ENCODE assay signal across 8 mouse cellular contexts in genomic region chr4:117551144-117552000, GRCm38 (mm10). TPM values are rescaled to one million over a fixed set of nuclear protein-coding genes. Genes with fewer than 3 reads are reported as not detected.
DNase-seq lines count a peak whose midpoint lies in the region; ATAC-seq and TF ChIP-seq lines count a peak whose summit lies in the region.

No protein-coding gene starts in this region.

- H3K27me3 ChIP-seq in embryonic facial prominence, embryonic 15.5 days = no peaks in the 10 kb centered on the region
- peaks cover 2% of the 10 kb centered on the region; the same call in 1 of the 2 replicates for H3K27me3 ChIP-seq in kidney, embryonic 15.5 days
- H3K27me3 ChIP-seq in midbrain, embryonic 16.5 days (ENCODE audit: control insufficient read depth, insufficient read depth, low read depth, low read length) = no peaks in the 10 kb centered on the region

- TF ChIP-seq CTCF in lung, adult 2 months (IDR thresholded peaks at IDR 0.05; ENCODE audit: insufficient read depth, low read length) = no peak

- H3K36me3 ChIP-seq in embryonic facial prominence, embryonic 15.5 days = peaks cover 5% of the 10 kb centered on the region; the same call in 1 of the 2 replicates
- peaks cover 4% of the 10 kb centered on the region; the same call in 1 of the 2 replicates for H3K36me3 ChIP-seq in kidney, embryonic 15.5 days
- no peaks in the 10 kb centered on the region for H3K36me3 ChIP-seq in midbrain, embryonic 16.5 days (ENCODE audit: control insufficient read depth, insufficient read depth, low read length)

- DNase-seq in lung, adult 2 months = no peak
- DNase-seq in lung, postnatal 10 days = no peak
- DNase-seq in embryo, embryonic 11 days = no peak
- DNase-seq in right cerebral cortex, postnatal 36 days (ENCODE audit: low spot score in 2 of 2) = no peak
- no peak for DNase-seq in cerebellum, adult 8-10 months

- H3K9me3 ChIP-seq in embryonic facial prominence, embryonic 15.5 days (replicated peaks) = no peaks in the 10 kb centered on the region
- no peaks in the 10 kb centered on the region for H3K9me3 ChIP-seq in kidney, embryonic 15.5 days (replicated peaks)
- H3K9me3 ChIP-seq in midbrain, embryonic 16.5 days (replicated peaks; ENCODE audit: control insufficient read depth, low read length, poor library complexity, severe bottlenecking) = no peaks in the 10 kb centered on the region

- H3K27ac ChIP-seq in embryonic facial prominence, embryonic 15.5 days (replicated peaks) = peak overlapping the region; percentile 85; the same call in 1 of the 2 replicates
- H3K27ac ChIP-seq in kidney, embryonic 15.5 days = no peak overlapping the region
- H3K27ac ChIP-seq in midbrain, embryonic 16.5 days (ENCODE audit: low read length) = peak overlapping the region; percentile 90

- H3K4me3 ChIP-seq in lung, adult 2 months (replicated peaks; ENCODE audit: extremely low read depth, low read depth, low read length) = peak overlapping the region; percentile 75
- H3K4me3 ChIP-seq in embryonic facial prominence, embryonic 15.5 days (replicated peaks) = peak overlapping the region; percentile 98
- peak overlapping the region; percentile 98 for H3K4me3 ChIP-seq in kidney, embryonic 15.5 days (replicated peaks)
- peak overlapping the region; percentile 94 for H3K4me3 ChIP-seq in midbrain, embryonic 16.5 days (ENCODE audit: low read depth, low read length)

- ATAC-seq in embryonic facial prominence, embryonic 15.5 days (ENCODE audit: insufficient number of reproducible peaks, low FRiP score, low TSS enrichment, low read depth) = no peak
- no peak for ATAC-seq in kidney, embryonic 15.5 days (replicated peaks; ENCODE audit: low FRiP score)
- no peak for ATAC-seq in midbrain, embryonic 16.5 days

- TF ChIP-seq POLR2A in lung, adult 2 months (IDR thresholded peaks at IDR 0.05; ENCODE audit: borderline replicate concordance, extremely low read depth, low read depth, low read length) = no peak

- peak overlapping the region; percentile 77 for H3K4me2 ChIP-seq in embryonic facial prominence, embryonic 15.5 days (replicated peaks)
- peak overlapping the region; percentile 78 for H3K4me2 ChIP-seq in kidney, embryonic 15.5 days
- peak overlapping the region; percentile 88 for H3K4me2 ChIP-seq in midbrain, embryonic 16.5 days (ENCODE audit: low read length)

- 0 out of 2 replicates have a peak overlapping the region, but pooled peaks have one; percentile 73 for H3K9ac ChIP-seq in embryonic facial prominence, embryonic 15.5 days
- peak overlapping the region; percentile 86 for H3K9ac ChIP-seq in kidney, embryonic 15.5 days
- no peak overlapping the region; the same call in 1 of the 2 replicates for H3K9ac ChIP-seq in midbrain, embryonic 16.5 days (ENCODE audit: low read depth, low read length)

- H3K4me1 ChIP-seq in lung, adult 2 months (ENCODE audit: control insufficient read depth, insufficient read depth, low read length) = peaks cover 4% of the 10 kb centered on the region
- H3K4me1 ChIP-seq in embryonic facial prominence, embryonic 15.5 days = peaks cover 24% of the 10 kb centered on the region
- peaks cover 34% of the 10 kb centered on the region for H3K4me1 ChIP-seq in kidney, embryonic 15.5 days
- H3K4me1 ChIP-seq in midbrain, embryonic 16.5 days (ENCODE audit: control insufficient read depth, insufficient read depth, low read length) = peaks cover 24% of the 10 kb centered on the region

- 43% methylated on average over 8 of the region's 8 CpGs for WGBS in lung, adult 2 months
- 60% methylated on average over 8 of the region's 8 CpGs for WGBS in embryonic facial prominence, embryonic 15.5 days
- 44% methylated on average over 8 of the region's 8 CpGs for WGBS in kidney, embryonic 15.5 days
- WGBS in midbrain, embryonic 16.5 days = 70% methylated on average over 8 of the region's 8 CpGs

RNA-seq across cellular contexts. Expression of gene Eri3, which starts 1.2 kb away (rescaled TPM):
- polyA plus RNA-seq in lung, adult 2 months (2012; rRNA removed) = 74.3 and 82.4 TPM in 2 replicates
- polyA plus RNA-seq in embryonic facial prominence, embryonic 15.5 days (2015; fragmentation: Nextera tagmentation; extraction: Ambion mirVana) = 159 and 169 TPM in 2 replicates
- 146 and 149 TPM in 2 replicates for polyA plus RNA-seq in kidney, embryonic 15.5 days (2015; fragmentation: Nextera tagmentation; extraction: Ambion mirVana)
- 256 and 282 TPM in 2 replicates for polyA plus RNA-seq in midbrain, embryonic 16.5 days (2015; fragmentation: Nextera tagmentation; extraction: Ambion mirVana)

RNA-seq across cellular contexts. Expression of gene Rnf220, which starts 54.5 kb away (rescaled TPM):
- 73.8 and 108 TPM in 2 replicates for polyA plus RNA-seq in lung, adult 2 months (2012; rRNA removed)
- polyA plus RNA-seq in embryonic facial prominence, embryonic 15.5 days (2015; fragmentation: Nextera tagmentation; extraction: Ambion mirVana) = 77.6 and 79.2 TPM in 2 replicates
- 68.7 and 69.5 TPM in 2 replicates for polyA plus RNA-seq in kidney, embryonic 15.5 days (2015; fragmentation: Nextera tagmentation; extraction: Ambion mirVana)
- polyA plus RNA-seq in midbrain, embryonic 16.5 days (2015; fragmentation: Nextera tagmentation; extraction: Ambion mirVana) = 137 and 150 TPM in 2 replicates
